Mouse (Mus musculus): ENCODE data around the gene Lrrc73.

- TF ChIP-seq CTCF (IDR thresholded peaks at IDR 0.05; ENCODE audit: low read depth): no peak
- no peak for TF ChIP-seq EP300 (optimal IDR thresholded peaks at IDR 0.05)
Observed at GRCm38 (mm10) chr17:46283140-46283539, 29.8 kb downstream of the Lrrc73 start.
